Mouse (Mus musculus): ENCODE results near the gene Stard13. TPM values are rescaled to one million over a fixed set of nuclear protein-coding genes. Genes with fewer than 3 reads are reported as not detected.

Stard13 gene
- polyA plus RNA-seq, 1 experiment = not detected

GRCm38 (mm10) chr5:151180176-151180785 lies 53.4 kb downstream of the Stard13 start:
- TF ChIP-seq CTCF (IDR thresholded peaks at IDR 0.05; ENCODE audit: insufficient read depth, low read depth, low read length) (no peak), POLR2A (IDR thresholded peaks at IDR 0.05; ENCODE audit: insufficient read depth, low read depth, low read length) (no peak)
- H3K4me3 ChIP-seq (ENCODE audit: insufficient read depth, low read depth, low read length) = no peak overlapping the region
- 91% methylated on average over 9 of the region's 9 CpGs for WGBS
- no peak overlapping the region for H3K27ac ChIP-seq (ENCODE audit: insufficient read depth, low read depth, low read length)
- no peaks in the 10 kb centered on the region for H3K4me1 ChIP-seq (ENCODE audit: control insufficient read depth, insufficient read depth, low read length)

GRCm38 (mm10) chr5:151177171-151177570 lies 56.5 kb downstream of the Stard13 start:
- Histone ChIP-seq H3K4me1 (ENCODE audit: control insufficient read depth, insufficient read depth, low read length) (no peaks in the 10 kb centered on the region), H3K27ac (ENCODE audit: insufficient read depth, low read depth, low read length) (no peak overlapping the region), H3K4me3 (ENCODE audit: insufficient read depth, low read depth, low read length) (no peak overlapping the region)
- WGBS = 95% methylated on average over 3 of the region's 3 CpGs
- TF ChIP-seq CTCF (IDR thresholded peaks at IDR 0.05; ENCODE audit: insufficient read depth, low read depth, low read length) = no peak
- TF ChIP-seq POLR2A (IDR thresholded peaks at IDR 0.05; ENCODE audit: insufficient read depth, low read depth, low read length) = no peak

- 82% methylated on average over 4 of the region's 4 CpGs for WGBS
- TF ChIP-seq CTCF (IDR thresholded peaks at IDR 0.05; ENCODE audit: insufficient read depth, low read depth, low read length) = no peak
- TF ChIP-seq POLR2A (IDR thresholded peaks at IDR 0.05; ENCODE audit: insufficient read depth, low read depth, low read length) = no peak
- no peaks in the 10 kb centered on the region for H3K4me1 ChIP-seq (ENCODE audit: control insufficient read depth, insufficient read depth, low read length)
- no peak overlapping the region for H3K27ac ChIP-seq (ENCODE audit: insufficient read depth, low read depth, low read length)
- H3K4me3 ChIP-seq (ENCODE audit: insufficient read depth, low read depth, low read length) = no peak overlapping the region
These were observed 57.7 kb downstream of the Stard13 start for GRCm38 (mm10) chr5:151175897-151176313.

- no peaks in the 10 kb centered on the region for H3K4me1 ChIP-seq (ENCODE audit: control insufficient read depth, insufficient read depth, low read length)
- no peak overlapping the region for H3K4me3 ChIP-seq (ENCODE audit: insufficient read depth, low read depth, low read length)
- no peak for TF ChIP-seq CTCF (IDR thresholded peaks at IDR 0.05; ENCODE audit: insufficient read depth, low read depth, low read length)
- TF ChIP-seq POLR2A (IDR thresholded peaks at IDR 0.05; ENCODE audit: insufficient read depth, low read depth, low read length) = no peak
- H3K27ac ChIP-seq (ENCODE audit: insufficient read depth, low read depth, low read length) = peak overlapping the region; percentile 65
- 39% methylated on average over 7 of the region's 7 CpGs for WGBS
These were observed 58.9 kb downstream of the Stard13 start for GRCm38 (mm10) chr5:151174485-151175460.

- H3K4me3 ChIP-seq (ENCODE audit: insufficient read depth, low read depth, low read length) = no peak overlapping the region
- WGBS = 89% methylated on average over 1 of the region's 1 CpGs
- TF ChIP-seq CTCF (IDR thresholded peaks at IDR 0.05; ENCODE audit: insufficient read depth, low read depth, low read length) (no peak), POLR2A (IDR thresholded peaks at IDR 0.05; ENCODE audit: insufficient read depth, low read depth, low read length) (no peak)
- no peak overlapping the region for H3K27ac ChIP-seq (ENCODE audit: insufficient read depth, low read depth, low read length)
- no peaks in the 10 kb centered on the region for H3K4me1 ChIP-seq (ENCODE audit: control insufficient read depth, insufficient read depth, low read length)
These were observed 59.9 kb downstream of the Stard13 start for GRCm38 (mm10) chr5:151173774-151174173.

GRCm38 (mm10) chr5:151170168-151170750 lies 63.4 kb downstream of the Stard13 start:
- WGBS = 80% methylated on average over 3 of the region's 3 CpGs

GRCm38 (mm10) chr5:151168191-151168590 lies 65.4 kb downstream of the Stard13 start:
- WGBS = 87% methylated on average over 3 of the region's 3 CpGs
- TF ChIP-seq POLR2A (IDR thresholded peaks at IDR 0.05; ENCODE audit: insufficient read depth, low read depth, low read length) = no peak
- no peak for TF ChIP-seq CTCF (IDR thresholded peaks at IDR 0.05; ENCODE audit: insufficient read depth, low read depth, low read length)
- Histone ChIP-seq H3K27ac (ENCODE audit: insufficient read depth, low read depth, low read length) (no peak overlapping the region), H3K4me3 (ENCODE audit: insufficient read depth, low read depth, low read length) (no peak overlapping the region), H3K4me1 (ENCODE audit: control insufficient read depth, insufficient read depth, low read length) (peaks cover 4% of the 10 kb centered on the region; the same call in 1 of the 2 replicates)

More at GRCm38 (mm10) chr5:151170168-151170750, 63.4 kb downstream of the Stard13 start:
- no peak overlapping the region for H3K4me3 ChIP-seq (ENCODE audit: insufficient read depth, low read depth, low read length)
- H3K27ac ChIP-seq (ENCODE audit: insufficient read depth, low read depth, low read length) = no peak overlapping the region
- TF ChIP-seq POLR2A (IDR thresholded peaks at IDR 0.05; ENCODE audit: insufficient read depth, low read depth, low read length) = no peak
- no peak for TF ChIP-seq CTCF (IDR thresholded peaks at IDR 0.05; ENCODE audit: insufficient read depth, low read depth, low read length)
- peaks cover 2% of the 10 kb centered on the region; the same call in 1 of the 2 replicates for H3K4me1 ChIP-seq (ENCODE audit: control insufficient read depth, insufficient read depth, low read length)

- Histone ChIP-seq H3K27ac (ENCODE audit: insufficient read depth, low read depth, low read length) (no peak overlapping the region), H3K4me3 (ENCODE audit: insufficient read depth, low read depth, low read length) (no peak overlapping the region), H3K4me1 (ENCODE audit: control insufficient read depth, insufficient read depth, low read length) (peaks cover 4% of the 10 kb centered on the region; the same call in 1 of the 2 replicates)
- WGBS = 79% methylated on average over 6 of the region's 6 CpGs
- TF ChIP-seq POLR2A (IDR thresholded peaks at IDR 0.05; ENCODE audit: insufficient read depth, low read depth, low read length) (no peak), CTCF (IDR thresholded peaks at IDR 0.05; ENCODE audit: insufficient read depth, low read depth, low read length) (no peak)
These were observed 66.0 kb downstream of the Stard13 start for GRCm38 (mm10) chr5:151167641-151168040.
